Mouse (Mus musculus) midbrain, postnatal 0 days (tissue): ENCODE measurements around the gene Agbl5. TPM values are rescaled to one million over a fixed set of nuclear protein-coding genes. Genes with fewer than 3 reads are reported as not detected.

Experiments
- ATAC-seq: fragments of 200-750 bp; cut with Nextera tagmentation; 2 replicates; pipeline ENCODE4 v1.8.0; 2017; ENCODE audit warnings: moderate number of reproducible peaks, mild to moderate bottlenecking, moderate TSS enrichment, moderate library complexity; ENCODE audit not compliant: low FRiP score
- DNase-seq: peaks from one replicate; pipeline ENCODE4 v3.0.0-alpha.2; 2015; ENCODE audit warnings: low spot score
- H3K27ac ChIP-seq: fragments of 300-500 bp; sonication (generic); 2 replicates; pipeline ENCODE4 v1.5.1; 2014; ENCODE audit warnings: low read depth, mild to moderate bottlenecking, low read length, mixed read lengths
- H3K27me3 ChIP-seq: fragments of 300-500 bp; sonication (generic); 2 replicates; pipeline ENCODE4 v1.6.1; 2014; ENCODE audit warnings: low read length, control low read depth, mixed read lengths; ENCODE audit not compliant: insufficient read depth
- H3K36me3 ChIP-seq: fragments of 300-500 bp; sonication (generic); 2 replicates; pipeline ENCODE4 v1.6.1; 2014; ENCODE audit warnings: low read length, control low read depth, mixed read lengths; ENCODE audit not compliant: insufficient read depth
- H3K4me1 ChIP-seq: fragments of 300-500 bp; sonication (generic); 2 replicates; pipeline ENCODE4 v1.6.1; 2014; ENCODE audit warnings: mild to moderate bottlenecking, control low read depth, antibody characterized with exemption, low read length, mixed read lengths; ENCODE audit not compliant: insufficient read depth
- H3K4me2 ChIP-seq: fragments of 300-500 bp; sonication (generic); 2 replicates; pipeline ENCODE4 v1.6.1; 2014; ENCODE audit warnings: low read depth, mild to moderate bottlenecking, low read length, mixed read lengths; ENCODE audit not compliant: poor library complexity, severe bottlenecking
- H3K4me3 ChIP-seq: fragments of 300-500 bp; sonication (generic); 2 replicates; pipeline ENCODE4 v1.5.1; 2014; ENCODE audit warnings: low read depth, mild to moderate bottlenecking, low read length, moderate library complexity
- H3K9ac ChIP-seq: fragments of 300-500 bp; sonication (generic); replicated peaks from 2 replicates; pipeline ENCODE4 v1.6.1; 2014; ENCODE audit warnings: mild to moderate bottlenecking, low read length, moderate library complexity, mixed read lengths; ENCODE audit not compliant: poor library complexity, severe bottlenecking
- H3K9me3 ChIP-seq: fragments of 300-500 bp; sonication (generic); 2 replicates; pipeline ENCODE4 v1.6.1; 2016; ENCODE audit warnings: low read length, control low read depth
- CTCF ChIP-seq: IDR thresholded peaks from 2 replicates; pipeline ENCODE4 v1.5.1; 2016; ENCODE audit warnings: antibody characterized with exemption, mild to moderate bottlenecking
- WGBS: fragments of 180-500 bp; shearing (Covaris S2); extraction: QIAGEN DNeasy Blood & Tissue Kit; methylation state at CpG from one replicate; pipeline ENCODE4 v1.1.7; 2014; 5-methylcytosine and 5-hydroxymethylcytosine counted together
- polyA plus RNA-seq: library from polyadenylated mRNA; unstranded; fragments of >200 nt; fragmentation: Nextera tagmentation; extraction: Ambion mirVana; gene quantifications from 2 replicates; pipeline ENCODE4 v1.2.1, GENCODE M21; 2015
- total RNA-seq: library from RNA; depleted of rRNA; stranded (reverse); fragments of >200 nt; gene quantifications from 2 replicates; pipeline ENCODE4 v1.2.3, GENCODE M21; 2014

The Agbl5 gene
- total and polyA plus RNA-seq, 2 experiments from 2014 or later, result 22.3 to 50.7 TPM

DNA sequence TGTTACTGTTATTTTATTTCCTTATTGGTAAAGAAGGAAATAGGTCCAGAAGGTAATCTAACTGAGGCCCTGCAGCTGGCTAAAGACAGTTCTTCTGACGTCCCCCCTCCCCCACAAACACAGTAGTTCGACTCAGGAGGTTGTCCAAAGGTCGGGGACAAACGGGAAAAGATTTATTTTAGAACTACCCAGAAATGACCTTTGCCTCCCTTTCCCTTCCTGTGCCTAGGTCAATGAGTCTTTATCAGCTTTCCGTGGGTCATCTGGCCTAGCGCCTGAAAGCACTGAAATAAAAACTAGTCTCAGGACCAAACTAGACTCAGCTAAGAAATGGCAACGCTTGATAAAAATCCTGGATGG lies 20.8 kb downstream of the Agbl5 start:
- Histone ChIP-seq H3K9ac (no peak overlapping the region), H3K4me2 (no peak overlapping the region), H3K27ac (no peak overlapping the region), H3K4me1 (peaks cover 8% of the 10 kb centered on the region; the same call in 1 of the 2 replicates), H3K27me3 (no peaks in the 10 kb centered on the region), H3K9me3 (no peaks in the 10 kb centered on the region), H3K36me3 (peaks cover 19% of the 10 kb centered on the region), H3K4me3 (no peak overlapping the region)
- WGBS, result 62% methylated on average over 7 of the region's 7 CpGs
- DNase-seq, result no peak
- no peak for ATAC-seq
- no peak for TF ChIP-seq CTCF

GRCm38 (mm10) chr5:30909863-30910262 lies 21.4 kb downstream of the Agbl5 start:
- no peak for ATAC-seq
- H3K4me2 ChIP-seq, result no peak overlapping the region
- no peak overlapping the region for H3K4me3 ChIP-seq
- no peak for DNase-seq
- H3K4me1 ChIP-seq, result peaks cover 8% of the 10 kb centered on the region; the same call in 1 of the 2 replicates
- TF ChIP-seq CTCF, result no peak
- peaks cover 13% of the 10 kb centered on the region for H3K36me3 ChIP-seq
- no peaks in the 10 kb centered on the region for H3K9me3 ChIP-seq
- no peaks in the 10 kb centered on the region for H3K27me3 ChIP-seq
- H3K27ac ChIP-seq, result no peak overlapping the region
- H3K9ac ChIP-seq, result no peak overlapping the region
- WGBS, result 81% methylated on average over 7 of the region's 7 CpGs

GRCm38 (mm10) chr5:30910481-30910880 lies 22.0 kb downstream of the Agbl5 start:
- no peak for ATAC-seq
- H3K4me3 ChIP-seq, result no peak overlapping the region
- H3K4me2 ChIP-seq, result no peak overlapping the region
- peaks cover 7% of the 10 kb centered on the region for H3K36me3 ChIP-seq
- no peaks in the 10 kb centered on the region for H3K27me3 ChIP-seq
- H3K9me3 ChIP-seq, result no peaks in the 10 kb centered on the region
- no peak for DNase-seq
- no peak for TF ChIP-seq CTCF
- peaks cover 9% of the 10 kb centered on the region for H3K4me1 ChIP-seq
- no peak overlapping the region for H3K9ac ChIP-seq
- H3K27ac ChIP-seq, result no peak overlapping the region

- H3K9me3 ChIP-seq, result no peaks in the 10 kb centered on the region
- no peak for ATAC-seq
- peaks cover 8% of the 10 kb centered on the region for H3K4me1 ChIP-seq
- no peaks in the 10 kb centered on the region for H3K27me3 ChIP-seq
- H3K4me3 ChIP-seq, result no peak overlapping the region
- no peak for TF ChIP-seq CTCF
- 52% methylated on average over 5 of the region's 5 CpGs for WGBS
- H3K27ac ChIP-seq, result no peak overlapping the region
- no peak overlapping the region for H3K9ac ChIP-seq
- no peaks in the 10 kb centered on the region for H3K36me3 ChIP-seq
- DNase-seq, result no peak
- H3K4me2 ChIP-seq, result no peak overlapping the region
These were observed 23.7 kb downstream of the Agbl5 start for GRCm38 (mm10) chr5:30912156-30912555.

DNA sequence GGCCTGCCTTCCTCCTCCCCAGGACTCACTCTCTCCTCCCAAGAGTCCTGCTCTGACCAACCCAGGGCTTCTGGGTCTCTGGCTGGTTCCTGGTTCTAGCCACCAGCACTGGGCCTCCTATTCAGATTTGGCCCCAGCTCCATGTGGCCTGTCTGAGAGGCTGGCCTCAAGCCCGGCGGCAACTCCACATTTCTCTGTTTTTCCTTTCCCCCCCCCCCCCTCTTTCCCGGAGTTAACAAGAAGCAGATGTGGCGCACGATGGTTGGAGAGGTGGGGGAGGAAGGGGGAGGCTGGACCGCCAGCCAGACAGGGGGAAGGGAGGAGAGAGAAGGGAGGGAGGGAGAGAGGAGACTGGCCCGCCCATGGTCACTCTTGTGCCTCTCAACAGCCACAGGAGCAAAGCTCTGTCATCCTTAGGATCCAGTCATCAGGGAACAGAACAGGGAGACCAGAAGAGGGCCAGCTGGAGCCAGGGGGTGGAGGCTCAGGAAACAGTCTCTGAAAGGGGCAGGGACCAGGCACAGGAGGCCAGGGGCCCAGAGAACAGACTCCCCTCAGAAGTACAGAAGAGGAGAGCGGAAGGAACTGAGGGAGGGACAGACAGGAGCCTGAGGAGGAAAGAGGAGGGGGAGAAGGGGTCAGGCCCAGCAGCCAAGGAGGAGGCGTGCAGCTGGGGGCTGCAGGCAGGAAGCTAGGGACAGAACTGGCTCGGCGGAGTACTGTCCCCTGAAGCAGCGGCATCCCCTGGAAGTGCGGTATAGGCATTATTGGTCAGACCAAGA lies 24.8 kb downstream of the Agbl5 start, which contains the start of gene Emilin1:
Gene Emilin1 (plus strand): TSS at position 343 of the 782 bp plus-strand sequence.
- 0 out of 2 replicates have a peak within 1 kb of the TSS, but pooled peaks have one; percentile 6 for H3K27ac ChIP-seq
- peak; percentile 41 for DNase-seq
- no peak within 1 kb of the TSS for H3K9ac ChIP-seq
- ATAC-seq, result no peak
- H3K9me3 ChIP-seq, result no peaks in the 10 kb centered on the region
- peaks cover 5% of the 10 kb centered on the region for H3K4me1 ChIP-seq
- H3K4me3 ChIP-seq, result no peak within 1 kb of the TSS; the same call in 1 of the 2 replicates
- no peaks in the 10 kb centered on the region for H3K27me3 ChIP-seq
- TF ChIP-seq CTCF, result no peak
- H3K36me3 ChIP-seq, result no peaks in the 10 kb centered on the region
- WGBS, result 28% methylated on average over 13 of the region's 13 CpGs
- H3K4me2 ChIP-seq, result peak within 1 kb of the TSS; percentile 18; the same call in 1 of the 2 replicates

DNA sequence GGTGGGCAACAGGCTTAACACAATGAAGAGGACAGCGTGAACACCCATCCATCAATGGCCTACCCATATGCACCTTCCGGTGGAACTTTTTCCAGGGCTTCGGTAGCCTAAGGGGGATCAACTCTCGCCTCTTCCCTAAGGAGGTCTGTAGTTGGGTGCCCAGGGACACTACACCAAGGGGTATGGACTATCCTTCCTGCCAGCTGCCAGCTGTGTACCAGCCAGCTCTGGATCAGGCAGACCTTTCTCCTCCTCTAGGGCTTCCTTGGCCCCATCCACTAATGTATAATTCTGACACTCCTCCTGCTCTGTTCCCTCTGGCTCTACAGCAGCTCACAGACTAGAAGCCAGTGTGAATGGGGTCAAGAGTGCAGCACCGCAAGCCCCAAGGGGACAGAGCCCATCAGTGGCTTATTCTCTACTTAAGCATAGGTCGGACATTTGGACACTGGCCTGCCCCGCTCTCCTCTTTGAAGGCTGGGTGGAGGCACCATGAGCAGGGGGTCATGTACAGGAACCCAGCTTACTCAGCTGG lies 25.7 kb downstream of the Agbl5 start:
- no peak for TF ChIP-seq CTCF
- WGBS, result 80% methylated on average over 7 of the region's 7 CpGs
- Histone ChIP-seq H3K27ac (no peak overlapping the region), H3K27me3 (no peaks in the 10 kb centered on the region), H3K4me3 (no peak overlapping the region; the same call in 1 of the 2 replicates), H3K4me1 (peaks cover 3% of the 10 kb centered on the region; the same call in 1 of the 2 replicates), H3K9me3 (no peaks in the 10 kb centered on the region), H3K36me3 (no peaks in the 10 kb centered on the region), H3K9ac (no peak overlapping the region), H3K4me2 (peak overlapping the region; percentile 18; the same call in 1 of the 2 replicates)
- DNase-seq (no peak), ATAC-seq (no peak)
